Mouse (Mus musculus): Measurements from ENCODE around the gene Tef.

Gene Tef

DNA sequence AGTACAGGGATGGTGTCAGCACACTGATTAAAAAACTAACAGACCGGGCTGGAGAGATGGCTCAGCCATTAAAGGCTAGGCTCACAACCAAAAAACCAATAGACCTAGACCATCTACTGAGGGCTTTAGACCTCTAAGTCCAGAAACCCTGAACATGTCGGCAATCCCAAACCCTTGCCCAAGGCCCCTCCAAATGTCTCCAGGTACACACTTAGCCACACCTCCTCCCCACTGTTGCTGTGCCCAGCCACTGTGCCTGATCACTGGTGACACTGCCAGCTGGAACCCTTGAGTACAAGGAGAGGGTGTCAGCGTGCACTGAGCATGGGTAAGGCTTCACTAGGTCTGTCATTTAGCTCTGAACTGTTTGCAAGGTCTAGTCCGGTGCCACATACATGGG, 3.8 kb upstream of the Tef start:
- no peak for DNase-seq (ENCODE audit: low read depth, low spot score)

DNA sequence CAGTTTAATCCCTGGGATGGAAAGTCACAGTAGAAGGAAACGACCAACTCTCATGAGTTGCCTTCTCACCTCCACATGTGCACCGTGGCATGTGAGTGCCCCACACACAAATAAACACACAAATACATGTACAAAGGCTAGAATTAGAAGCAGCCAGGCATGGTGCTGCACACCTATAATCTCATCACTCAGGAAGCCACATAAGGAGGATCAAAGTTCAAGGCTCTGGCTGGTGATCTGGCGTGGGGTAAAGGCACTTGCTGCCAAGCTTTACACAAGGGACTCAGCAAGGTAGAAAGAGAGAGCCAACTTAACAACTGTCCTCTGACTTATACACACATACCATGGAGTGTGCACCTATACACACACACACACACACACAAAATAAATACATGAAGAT, 1.8 kb upstream of the Tef start:
- no peak for DNase-seq (ENCODE audit: low read depth, low spot score)

DNA sequence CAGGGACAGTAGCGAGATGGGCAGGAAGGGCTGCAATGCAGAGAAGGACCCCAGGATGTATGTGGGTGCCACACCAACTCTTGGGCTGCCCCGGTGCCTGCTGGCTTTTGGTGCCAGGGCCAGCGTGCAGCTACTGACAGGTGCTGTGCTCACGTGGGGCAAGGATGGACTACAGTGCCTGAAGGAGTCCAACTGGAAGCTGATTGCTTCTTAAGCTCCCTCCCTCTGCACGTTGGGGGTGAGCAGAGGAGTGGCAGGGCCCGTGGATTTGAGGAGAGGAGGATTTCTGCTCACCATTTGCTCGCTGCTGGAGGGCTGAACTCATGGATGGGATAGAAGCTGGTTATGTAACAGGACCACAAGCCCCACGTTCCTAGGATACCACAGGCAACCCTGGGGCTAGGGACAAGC, 725 bp downstream of the Tef start:
- DNase-seq (ENCODE audit: low read depth, low spot score), result no peak

GRCm38 (mm10) chr15:81803425-81803951, 1.3 kb downstream of the Tef start:
- no peak for DNase-seq (ENCODE audit: low read depth, low spot score)

GRCm38 (mm10) chr15:81804172-81804571, 2.0 kb downstream of the Tef start:
- DNase-seq (ENCODE audit: low read depth, low spot score), result no peak

- DNase-seq (ENCODE audit: low read depth, low spot score), result peak; percentile 22
Observed at GRCm38 (mm10) chr15:81804883-81805282, 2.7 kb downstream of the Tef start.

DNA sequence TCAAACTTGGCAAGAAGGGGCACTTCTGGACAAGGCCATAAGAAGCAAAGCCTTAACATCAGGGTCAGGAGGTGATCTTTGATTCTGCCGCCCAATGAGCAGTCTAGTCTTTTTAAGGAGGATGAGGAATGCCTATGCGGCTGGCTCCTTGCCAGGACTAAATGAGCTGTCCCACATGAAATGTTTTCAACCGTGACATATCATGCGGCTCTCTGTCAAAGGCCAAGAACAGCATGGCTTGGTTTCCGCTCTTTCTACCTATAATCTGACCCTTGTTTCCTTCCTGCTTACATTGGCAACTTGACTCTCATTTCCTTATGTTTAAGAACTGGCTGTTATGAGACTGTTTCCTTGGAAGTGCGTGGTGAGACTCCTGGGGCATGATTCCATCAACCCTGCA, 3.4 kb downstream of the Tef start:
- DNase-seq (ENCODE audit: low read depth, low spot score), result no peak

- DNase-seq (ENCODE audit: low read depth, low spot score), result no peak
Observed at GRCm38 (mm10) chr15:81806621-81807404, 4.6 kb downstream of the Tef start.

- DNase-seq (ENCODE audit: low read depth, low spot score), result no peak
Observed at GRCm38 (mm10) chr15:81808799-81809198, 6.6 kb downstream of the Tef start.

DNA sequence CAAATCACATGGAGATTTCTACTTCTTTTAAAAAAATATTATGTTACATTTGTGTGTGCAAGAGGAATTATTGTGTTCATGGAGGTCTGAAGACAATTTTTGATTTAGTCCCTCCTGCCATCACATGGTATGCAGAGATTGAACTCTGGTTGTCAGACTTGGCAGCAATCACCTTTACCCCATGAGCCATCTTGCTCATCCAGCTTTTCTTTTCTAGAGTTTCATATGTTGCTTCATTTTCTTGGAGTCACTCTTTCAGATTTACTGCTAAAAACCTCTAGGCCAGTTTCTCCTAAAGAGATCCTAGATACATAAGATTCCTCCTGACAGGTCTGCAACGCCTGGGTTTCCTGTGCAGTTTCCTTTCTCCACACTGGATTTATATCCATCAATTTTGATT, 7.3 kb downstream of the Tef start:
- DNase-seq (ENCODE audit: low read depth, low spot score), result no peak

- peak; percentile 69 for DNase-seq (ENCODE audit: low read depth, low spot score)
Observed at GRCm38 (mm10) chr15:81810150-81810549, 7.9 kb downstream of the Tef start.

GRCm38 (mm10) chr15:81810671-81811598, 8.7 kb downstream of the Tef start:
- peak; percentile 99 for DNase-seq (ENCODE audit: low read depth, low spot score)

DNA sequence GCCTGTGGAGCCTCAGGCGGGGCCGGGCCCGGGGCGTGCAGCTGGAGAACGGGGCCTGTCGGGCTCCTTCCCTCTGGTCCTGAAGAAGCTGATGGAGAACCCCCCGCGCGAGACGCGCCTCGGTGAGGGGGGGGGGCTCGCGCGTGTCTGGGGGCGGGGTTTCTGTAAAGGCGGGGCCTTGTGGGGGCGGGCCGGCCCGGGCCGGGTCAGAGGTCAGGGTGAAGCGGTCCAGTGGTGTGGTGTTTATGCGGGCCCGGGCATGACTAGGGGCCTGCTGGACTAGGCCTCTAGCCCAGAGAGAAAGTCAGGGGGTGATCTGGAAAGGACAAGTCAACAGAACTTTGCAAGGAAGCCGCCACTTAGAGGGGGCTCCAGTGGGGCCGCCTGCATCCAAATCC, 9.4 kb downstream of the Tef start:
- DNase-seq (ENCODE audit: low read depth, low spot score), result no peak

DNA sequence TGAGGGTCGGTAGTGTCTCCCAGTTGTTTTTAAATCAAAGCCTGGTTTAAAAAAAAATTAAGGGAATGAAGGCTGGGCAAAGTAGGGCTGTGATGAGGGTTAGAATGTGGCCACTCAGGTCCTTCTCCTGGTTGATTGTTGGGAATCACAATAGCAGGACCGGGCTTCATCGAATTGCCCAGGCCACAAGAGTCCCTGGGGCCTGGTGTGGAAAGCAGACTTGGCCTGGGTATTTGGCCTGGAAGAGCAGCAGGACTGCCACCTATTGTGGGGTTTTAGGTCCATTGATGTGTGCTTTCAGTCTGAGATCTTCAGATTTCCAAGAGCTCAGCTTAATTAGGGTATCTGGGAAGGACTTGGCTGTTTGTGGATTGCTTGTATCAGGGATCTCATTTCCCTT, 10.1 kb downstream of the Tef start:
- no peak for DNase-seq (ENCODE audit: low read depth, low spot score)

- no peak for DNase-seq (ENCODE audit: low read depth, low spot score)
Observed at GRCm38 (mm10) chr15:81812696-81813631, 10.7 kb downstream of the Tef start.

DNA sequence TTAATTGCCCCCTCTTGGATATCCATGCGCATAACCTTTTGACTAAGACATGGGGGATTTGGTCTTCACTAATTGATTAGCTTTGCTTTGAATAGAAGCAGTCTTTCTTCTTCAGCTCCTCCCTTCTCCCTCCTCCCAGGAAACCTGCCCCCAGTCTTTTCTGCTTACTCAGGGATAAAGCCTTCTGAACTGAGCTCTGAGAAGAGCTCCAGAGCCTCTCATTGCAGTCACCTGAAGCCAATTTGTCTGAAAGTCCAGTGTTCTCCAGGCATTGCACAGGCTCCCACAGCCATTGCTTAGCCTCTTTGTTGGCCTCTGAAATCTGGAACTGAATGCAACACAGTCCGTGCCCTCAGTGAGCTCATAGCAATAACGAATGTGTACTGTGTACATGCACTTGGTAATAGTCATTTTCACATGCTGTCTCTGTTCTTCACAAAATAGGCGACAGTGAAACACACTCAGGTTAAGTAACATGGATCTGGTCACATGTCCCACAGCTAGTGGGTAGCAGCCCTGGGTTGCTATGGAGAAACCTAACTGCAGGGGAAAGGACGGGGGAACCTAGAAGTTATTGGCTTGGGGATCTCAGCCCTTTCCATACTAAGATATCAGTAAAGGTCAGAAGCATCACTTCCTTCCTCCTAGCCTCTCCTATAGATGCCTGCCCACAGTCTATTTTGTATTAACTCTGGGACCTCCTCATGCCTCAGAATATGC, 11.9 kb downstream of the Tef start:
- DNase-seq (ENCODE audit: low read depth, low spot score), result no peak

- DNase-seq (ENCODE audit: low read depth, low spot score), result no peak
Observed at GRCm38 (mm10) chr15:81814716-81815370, 12.6 kb downstream of the Tef start.

DNA sequence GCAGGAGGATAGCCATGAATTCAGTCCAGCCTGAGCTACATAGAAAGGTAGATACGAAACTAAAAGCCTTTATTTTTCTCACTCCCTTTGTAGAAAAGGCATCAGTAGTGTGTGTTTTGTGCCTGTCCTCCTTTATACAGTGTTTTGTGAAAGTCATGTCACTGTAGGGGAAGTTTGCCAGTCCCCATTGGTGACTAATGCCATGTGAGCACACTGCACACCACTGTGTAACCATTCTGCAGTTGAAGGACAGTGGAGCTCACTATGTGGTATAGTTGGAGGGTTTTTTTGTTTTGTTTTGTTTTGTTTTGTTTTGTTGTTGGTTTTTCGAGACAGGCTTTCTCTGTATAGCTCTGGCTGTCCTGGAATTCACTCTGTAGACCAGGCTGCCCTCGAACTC, 16.2 kb downstream of the Tef start:
- no peak for DNase-seq (ENCODE audit: low read depth, low spot score)

- no peak for DNase-seq (ENCODE audit: low read depth, low spot score)
Observed at GRCm38 (mm10) chr15:81822631-81823030, 20.4 kb downstream of the Tef start.

DNA sequence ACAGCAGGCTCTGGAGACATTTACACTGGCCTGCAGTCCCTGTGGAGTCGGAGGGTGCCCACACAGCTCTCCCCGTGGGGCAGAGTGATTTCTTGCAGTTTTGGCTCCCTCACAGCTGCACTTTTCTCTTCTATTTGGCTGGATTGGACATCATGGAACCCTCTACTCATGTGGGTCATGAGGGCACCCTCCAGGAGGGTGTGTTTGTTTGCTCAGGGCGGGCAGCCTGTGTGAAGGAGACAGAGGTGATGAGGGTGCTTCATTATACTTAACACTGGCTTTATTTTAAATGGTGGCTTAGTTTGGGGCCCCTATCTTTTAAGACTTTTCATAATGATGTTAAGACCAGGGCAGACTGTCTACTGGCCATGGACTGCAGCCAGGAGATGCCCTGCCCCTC, 22.6 kb downstream of the Tef start:
- DNase-seq (ENCODE audit: low read depth, low spot score), result no peak
